Mouse (Mus musculus): Measurements from ENCODE around the gene Thoc5. TPM values are rescaled to one million over a fixed set of nuclear protein-coding genes. Genes with fewer than 3 reads are reported as not detected.

Thoc5 gene
- total and polyA plus RNA-seq, 3 experiments, result 8.9 to 67.5 (median 57.9) TPM

DNA sequence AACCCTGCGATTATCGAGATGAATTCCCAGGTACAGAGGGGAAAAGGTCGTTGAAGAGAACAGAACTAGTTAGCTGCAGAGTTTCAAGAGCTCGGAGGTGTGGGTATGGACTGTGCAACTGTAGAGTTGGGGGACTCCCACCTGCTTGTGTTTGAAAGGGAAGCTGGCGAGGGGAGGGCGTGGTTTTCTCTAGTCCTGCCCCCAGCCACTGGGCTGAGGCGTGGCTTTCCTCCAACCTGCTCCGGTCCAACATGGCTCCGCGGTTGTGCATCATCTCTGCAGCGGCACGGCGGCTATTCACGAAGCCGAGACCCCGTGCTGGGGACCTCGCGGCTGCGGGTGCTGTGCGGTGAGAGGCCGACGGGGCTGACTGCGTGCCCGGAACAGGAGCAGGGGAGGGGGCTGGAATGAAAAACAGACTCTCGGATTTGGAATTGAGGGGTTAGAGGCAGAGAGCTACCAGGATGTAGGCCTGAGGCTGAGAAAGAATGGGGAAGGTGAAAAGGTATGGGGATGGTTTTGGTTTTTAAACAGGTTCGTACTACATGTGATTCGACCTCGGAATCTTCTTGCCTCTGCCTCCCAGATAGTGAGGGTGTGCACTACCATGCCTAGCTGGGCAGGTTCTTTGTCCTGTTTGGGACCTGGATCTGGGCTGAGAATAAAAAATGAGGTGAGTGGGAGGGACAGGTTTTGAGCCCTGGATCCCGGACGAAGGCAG is 21.2 kb upstream of the Thoc5 start, which contains the start of gene Nipsnap1:
TSS of gene Nipsnap1 (plus strand) at position 197 of the 721 bp plus-strand sequence.
- H3K27me3 ChIP-seq (ENCODE audit: insufficient read depth, low read length), result peaks cover 5% of the 10 kb centered on the region
- peaks cover 36% of the 10 kb centered on the region for H3K4me1 ChIP-seq (ENCODE audit: insufficient read depth, low read depth, low read length)
- H3K4me3 ChIP-seq (ENCODE audit: low read depth, low read length), result peak within 1 kb of the TSS; percentile 82
- DNase-seq (ENCODE audit: low spot score) (peak; percentile 87), ATAC-seq (ENCODE audit: extremely low read depth, insufficient number of reproducible peaks, low FRiP score, poor library complexity, severe bottlenecking) (peak; percentile 86)
- TF ChIP-seq GATA1 (IDR thresholded peaks at IDR 0.05; ENCODE audit: borderline replicate concordance, low read length) (no peak), TAL1 (conservative IDR thresholded peaks at IDR 0.05; ENCODE audit: low read depth, low read length) (no peak), GATA2 (IDR thresholded peaks at IDR 0.05; ENCODE audit: borderline replicate concordance, low read depth, low read length) (no peak), CTCF (IDR thresholded peaks at IDR 0.05; ENCODE audit: low read depth, low read length) (no peak), POLR2AphosphoS5 (IDR thresholded peaks at IDR 0.05; ENCODE audit: insufficient replicate concordance, low read depth, low read length) (no peak)
- H3K9me3 ChIP-seq (replicated peaks), result peaks cover 6% of the 10 kb centered on the region; the same call in 1 of the 2 replicates
- H3K36me3 ChIP-seq (replicated peaks), result peaks cover 13% of the 10 kb centered on the region

- peaks cover 42% of the 10 kb centered on the region for H3K4me1 ChIP-seq (ENCODE audit: insufficient read depth, low read depth, low read length)
- H3K27me3 ChIP-seq (ENCODE audit: insufficient read depth, low read length), result peaks cover 2% of the 10 kb centered on the region; the same call in 1 of the 2 replicates
Measured at GRCm38 (mm10) chr11:4874551-4874950, 20.6 kb upstream of the Thoc5 start.

DNA sequence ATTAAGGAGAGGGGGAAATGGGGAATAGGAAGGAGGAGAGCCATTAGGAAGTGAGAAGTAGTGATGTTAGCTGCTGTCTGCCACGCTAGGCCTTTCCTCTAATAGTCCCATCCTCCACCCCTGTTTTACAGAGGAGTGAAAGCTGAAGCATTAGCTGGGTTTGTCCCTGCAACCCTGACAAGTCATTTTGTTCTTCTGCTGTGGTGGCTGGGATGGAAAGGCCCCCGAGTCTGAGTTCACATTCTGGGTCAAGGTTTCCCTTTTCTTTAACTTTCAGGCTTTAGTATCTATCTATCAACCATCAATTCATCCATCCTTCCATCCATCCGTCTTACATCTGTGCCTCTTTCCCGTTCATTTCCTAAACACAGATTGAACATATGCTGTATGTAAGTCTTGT is 14.0 kb upstream of the Thoc5 start:
- no peak for DNase-seq (ENCODE audit: low spot score)
- H3K36me3 ChIP-seq (replicated peaks), result peaks cover 47% of the 10 kb centered on the region
- 0 out of 2 replicates have a peak, but pooled peaks cover 4% of the 10 kb centered on the region for H3K9me3 ChIP-seq (replicated peaks)
- TF ChIP-seq POLR2AphosphoS5 (IDR thresholded peaks at IDR 0.05; ENCODE audit: insufficient replicate concordance, low read depth, low read length), result no peak
- no peak for TF ChIP-seq TAL1 (conservative IDR thresholded peaks at IDR 0.05; ENCODE audit: low read depth, low read length)
- no peak for TF ChIP-seq CTCF (IDR thresholded peaks at IDR 0.05; ENCODE audit: low read depth, low read length)
- TF ChIP-seq GATA2 (IDR thresholded peaks at IDR 0.05; ENCODE audit: borderline replicate concordance, low read depth, low read length), result no peak
- TF ChIP-seq GATA1 (IDR thresholded peaks at IDR 0.05; ENCODE audit: borderline replicate concordance, low read length), result no peak
- peaks cover 19% of the 10 kb centered on the region for H3K4me1 ChIP-seq (ENCODE audit: insufficient read depth, low read depth, low read length)
- H3K27me3 ChIP-seq (ENCODE audit: insufficient read depth, low read length), result no peaks in the 10 kb centered on the region
- ATAC-seq (ENCODE audit: extremely low read depth, insufficient number of reproducible peaks, low FRiP score, poor library complexity, severe bottlenecking), result no peak
- no peak overlapping the region for H3K4me3 ChIP-seq (ENCODE audit: low read depth, low read length)

More at GRCm38 (mm10) chr11:4874551-4874950, 20.6 kb upstream of the Thoc5 start:
- Histone ChIP-seq H3K9me3 (replicated peaks) (peaks cover 6% of the 10 kb centered on the region; the same call in 1 of the 2 replicates), H3K4me3 (ENCODE audit: low read depth, low read length) (peak overlapping the region; percentile 82), H3K36me3 (replicated peaks) (peaks cover 13% of the 10 kb centered on the region)
- peak; percentile 37 for DNase-seq (ENCODE audit: low spot score)
- peak; percentile 25; the same call in 1 of the 2 replicates for ATAC-seq (ENCODE audit: extremely low read depth, insufficient number of reproducible peaks, low FRiP score, poor library complexity, severe bottlenecking)
- TF ChIP-seq GATA2 (IDR thresholded peaks at IDR 0.05; ENCODE audit: borderline replicate concordance, low read depth, low read length) (no peak), POLR2AphosphoS5 (IDR thresholded peaks at IDR 0.05; ENCODE audit: insufficient replicate concordance, low read depth, low read length) (no peak), CTCF (IDR thresholded peaks at IDR 0.05; ENCODE audit: low read depth, low read length) (no peak), GATA1 (IDR thresholded peaks at IDR 0.05; ENCODE audit: borderline replicate concordance, low read length) (no peak), TAL1 (conservative IDR thresholded peaks at IDR 0.05; ENCODE audit: low read depth, low read length) (no peak)

DNA sequence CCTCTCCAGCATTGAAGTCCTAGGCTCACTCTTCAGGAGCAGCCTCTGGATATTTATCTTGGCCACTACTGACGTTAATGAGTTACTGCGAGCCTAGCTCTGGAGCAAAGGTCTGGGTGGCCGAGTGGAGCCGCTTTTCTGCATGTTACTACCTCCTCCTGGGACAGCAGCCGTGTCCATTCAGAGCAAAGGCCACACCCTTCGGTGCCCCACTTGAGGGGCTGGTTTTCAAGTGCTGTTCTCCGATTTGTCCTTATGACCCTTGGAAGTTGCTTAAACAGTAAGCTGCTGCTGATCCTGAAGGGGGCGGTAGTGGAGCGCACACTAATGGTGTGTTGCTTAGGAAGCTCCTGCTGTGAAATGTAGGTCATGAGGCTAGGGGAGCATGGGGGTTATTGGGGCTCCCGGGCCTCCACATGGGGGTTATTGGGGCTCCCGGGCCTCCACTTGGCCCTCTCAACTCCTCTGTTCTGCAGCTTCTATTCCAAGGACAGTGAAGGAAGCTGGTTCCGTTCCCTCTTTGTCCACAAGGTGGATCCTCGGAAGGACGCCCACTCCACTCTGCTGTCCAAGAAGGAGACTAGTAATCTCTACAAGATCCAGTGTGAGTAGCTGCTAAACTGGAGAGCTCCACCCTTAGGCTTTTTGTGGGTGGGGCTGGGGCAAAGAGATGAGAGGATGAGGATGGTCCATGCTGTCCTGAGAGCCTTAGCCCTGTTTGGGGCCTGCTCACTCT is 12.1 kb upstream of the Thoc5 start:
- H3K9me3 ChIP-seq (replicated peaks), result no peaks in the 10 kb centered on the region
- DNase-seq (ENCODE audit: low spot score) (no peak), ATAC-seq (ENCODE audit: extremely low read depth, insufficient number of reproducible peaks, low FRiP score, poor library complexity, severe bottlenecking) (no peak)
- H3K36me3 ChIP-seq (replicated peaks), result peaks cover 49% of the 10 kb centered on the region
- no peak overlapping the region for H3K4me3 ChIP-seq (ENCODE audit: low read depth, low read length)
- no peaks in the 10 kb centered on the region for H3K27me3 ChIP-seq (ENCODE audit: insufficient read depth, low read length)
- H3K4me1 ChIP-seq (ENCODE audit: insufficient read depth, low read depth, low read length), result peaks cover 19% of the 10 kb centered on the region
- TF ChIP-seq GATA2 (IDR thresholded peaks at IDR 0.05; ENCODE audit: borderline replicate concordance, low read depth, low read length) (no peak), POLR2AphosphoS5 (IDR thresholded peaks at IDR 0.05; ENCODE audit: insufficient replicate concordance, low read depth, low read length) (no peak)

- Histone ChIP-seq H3K4me3 (ENCODE audit: low read depth, low read length) (no peak overlapping the region), H3K4me1 (ENCODE audit: insufficient read depth, low read depth, low read length) (peaks cover 13% of the 10 kb centered on the region), H3K27me3 (ENCODE audit: insufficient read depth, low read length) (no peaks in the 10 kb centered on the region), H3K36me3 (replicated peaks) (peaks cover 72% of the 10 kb centered on the region), H3K9me3 (replicated peaks) (no peaks in the 10 kb centered on the region)
- no peak for DNase-seq (ENCODE audit: low spot score)
- no peak for TF ChIP-seq POLR2AphosphoS5 (IDR thresholded peaks at IDR 0.05; ENCODE audit: insufficient replicate concordance, low read depth, low read length)
- TF ChIP-seq CTCF (IDR thresholded peaks at IDR 0.05; ENCODE audit: low read depth, low read length), result peak; percentile 55
- no peak for TF ChIP-seq GATA1 (IDR thresholded peaks at IDR 0.05; ENCODE audit: borderline replicate concordance, low read length)
- TF ChIP-seq GATA2 (IDR thresholded peaks at IDR 0.05; ENCODE audit: borderline replicate concordance, low read depth, low read length), result no peak
- TF ChIP-seq TAL1 (conservative IDR thresholded peaks at IDR 0.05; ENCODE audit: low read depth, low read length), result no peak
- no peak for ATAC-seq (ENCODE audit: extremely low read depth, insufficient number of reproducible peaks, low FRiP score, poor library complexity, severe bottlenecking)
Measured at GRCm38 (mm10) chr11:4885385-4885903, 9.7 kb upstream of the Thoc5 start.

GRCm38 (mm10) chr11:4886987-4887386 is 8.1 kb upstream of the Thoc5 start:
- DNase-seq (ENCODE audit: low spot score), result no peak
- no peak for ATAC-seq (ENCODE audit: extremely low read depth, insufficient number of reproducible peaks, low FRiP score, poor library complexity, severe bottlenecking)
- TF ChIP-seq CTCF (IDR thresholded peaks at IDR 0.05; ENCODE audit: low read depth, low read length) (no peak), GATA1 (IDR thresholded peaks at IDR 0.05; ENCODE audit: borderline replicate concordance, low read length) (no peak), GATA2 (IDR thresholded peaks at IDR 0.05; ENCODE audit: borderline replicate concordance, low read depth, low read length) (no peak), TAL1 (conservative IDR thresholded peaks at IDR 0.05; ENCODE audit: low read depth, low read length) (no peak), POLR2AphosphoS5 (IDR thresholded peaks at IDR 0.05; ENCODE audit: insufficient replicate concordance, low read depth, low read length) (no peak)

More at GRCm38 (mm10) chr11:4886987-4887386, 8.1 kb upstream of the Thoc5 start:
- Histone ChIP-seq H3K4me1 (ENCODE audit: insufficient read depth, low read depth, low read length) (peaks cover 16% of the 10 kb centered on the region), H3K36me3 (replicated peaks) (peaks cover 78% of the 10 kb centered on the region), H3K9me3 (replicated peaks) (no peaks in the 10 kb centered on the region), H3K4me3 (ENCODE audit: low read depth, low read length) (no peak overlapping the region), H3K27me3 (ENCODE audit: insufficient read depth, low read length) (no peaks in the 10 kb centered on the region)
